9 mouse cellular contexts compared by ENCODE assay signal in the genomic region with DNA sequence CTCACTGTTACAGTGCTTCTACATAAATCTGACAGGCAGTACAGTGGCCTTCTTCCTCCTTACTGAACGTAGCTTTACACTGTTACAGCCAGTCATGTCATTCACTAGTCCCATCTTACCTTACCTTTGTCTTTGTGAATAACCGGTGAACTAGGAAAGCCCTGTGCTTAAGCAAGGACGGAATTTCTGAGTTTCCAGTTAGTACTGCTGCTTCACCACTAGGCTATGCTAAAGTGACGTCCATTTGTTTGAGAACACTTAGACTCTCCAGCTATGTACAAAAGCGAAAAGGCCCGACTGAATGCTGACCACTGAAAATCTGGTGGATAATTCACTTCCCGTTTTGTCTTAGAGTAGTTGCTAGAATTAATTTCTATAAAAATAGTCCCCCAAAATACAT.
DNase-seq lines count a peak whose midpoint lies in the region; ATAC-seq lines count a peak whose summit lies in the region.
"Had no signal": no experiment of that assay in that cellular context is flagged by ENCODE, and none has a peak within 500 bp of the region (broad histone marks: within the 10 kb centered on the region; RNA-seq: fewer than 3 reads in every experiment).

No protein-coding gene starts in this region.

- no peaks in the 10 kb centered on the region for H3K36me3 ChIP-seq in intestine, embryonic 15.5 days
- H3K36me3 ChIP-seq: embryonic facial prominence, embryonic 13.5 days had no signal

- H3K9ac ChIP-seq in intestine, embryonic 15.5 days, result no peak overlapping the region
- H3K9ac ChIP-seq: embryonic facial prominence, embryonic 13.5 days had no signal

- peak; percentile 8 for DNase-seq in adrenal gland, postnatal 10 days
- no peak for DNase-seq in adrenal gland, postnatal 4 days (ENCODE audit: low spot score in 2 of 2)
- peak; percentile 33 to 37 for DNase-seq in right cerebral cortex, adult 2 months (ENCODE audit: low spot score in 2 of 2)
- DNase-seq in right cerebral cortex, postnatal 25 days, result no peak
- peak; percentile 37 for DNase-seq in mesoderm, embryonic 11.5 days (ENCODE audit: low read depth, low spot score)
- DNase-seq in urinary bladder, adult 2 months (ENCODE audit: low spot score), result no peak
- no peak for DNase-seq in thymus, adult 18-20 months

- no peak overlapping the region for H3K27ac ChIP-seq in intestine, embryonic 15.5 days
- H3K27ac ChIP-seq: embryonic facial prominence, embryonic 13.5 days had no signal

- H3K4me3 ChIP-seq in intestine, embryonic 15.5 days (replicated peaks), result no peak overlapping the region
- H3K4me3 ChIP-seq: embryonic facial prominence, embryonic 13.5 days had no signal

- no peaks in the 10 kb centered on the region for H3K27me3 ChIP-seq in intestine, embryonic 15.5 days (replicated peaks)
- H3K27me3 ChIP-seq: embryonic facial prominence, embryonic 13.5 days had no signal

- H3K9me3 ChIP-seq in intestine, embryonic 15.5 days, result no peaks in the 10 kb centered on the region
- H3K9me3 ChIP-seq: embryonic facial prominence, embryonic 13.5 days had no signal

- H3K4me2 ChIP-seq in intestine, embryonic 15.5 days (replicated peaks), result no peak overlapping the region
- H3K4me2 ChIP-seq: embryonic facial prominence, embryonic 13.5 days had no signal

- H3K4me1 ChIP-seq in intestine, embryonic 15.5 days (replicated peaks), result no peaks in the 10 kb centered on the region
- H3K4me1 ChIP-seq: embryonic facial prominence, embryonic 13.5 days had no signal

- ATAC-seq in intestine, embryonic 15.5 days, result peak; percentile 75; the same call in 1 of the 2 replicates

- WGBS in intestine, embryonic 15.5 days, result 44% methylated on average over 7 of the region's 7 CpGs

Comparison
In these comparisons a context has a peak if more than half of its experiments do, and no peak if none do; other contexts are left out.
1. DNase-seq: peak in adrenal gland, postnatal 10 days (single experiment), right cerebral cortex, adult 2 months (2 of 2) and mesoderm, embryonic 11.5 days (single experiment); none in adrenal gland, postnatal 4 days (0 of 2), right cerebral cortex, postnatal 25 days (single experiment), urinary bladder, adult 2 months (single experiment) and thymus, adult 18-20 months (0 of 2).